Mouse (Mus musculus) frontal cortex, postnatal 10 days (tissue): ENCODE measurements around the gene Arid5a.

Source experiments
- DNase-seq, 2 experiments: peaks; one replicate each; pipeline ENCODE4 v3.0.0; 2022; ENCODE audit warnings: low spot score in 2 of 2, mixed read lengths in 1 of 2

Arid5a gene

DNA sequence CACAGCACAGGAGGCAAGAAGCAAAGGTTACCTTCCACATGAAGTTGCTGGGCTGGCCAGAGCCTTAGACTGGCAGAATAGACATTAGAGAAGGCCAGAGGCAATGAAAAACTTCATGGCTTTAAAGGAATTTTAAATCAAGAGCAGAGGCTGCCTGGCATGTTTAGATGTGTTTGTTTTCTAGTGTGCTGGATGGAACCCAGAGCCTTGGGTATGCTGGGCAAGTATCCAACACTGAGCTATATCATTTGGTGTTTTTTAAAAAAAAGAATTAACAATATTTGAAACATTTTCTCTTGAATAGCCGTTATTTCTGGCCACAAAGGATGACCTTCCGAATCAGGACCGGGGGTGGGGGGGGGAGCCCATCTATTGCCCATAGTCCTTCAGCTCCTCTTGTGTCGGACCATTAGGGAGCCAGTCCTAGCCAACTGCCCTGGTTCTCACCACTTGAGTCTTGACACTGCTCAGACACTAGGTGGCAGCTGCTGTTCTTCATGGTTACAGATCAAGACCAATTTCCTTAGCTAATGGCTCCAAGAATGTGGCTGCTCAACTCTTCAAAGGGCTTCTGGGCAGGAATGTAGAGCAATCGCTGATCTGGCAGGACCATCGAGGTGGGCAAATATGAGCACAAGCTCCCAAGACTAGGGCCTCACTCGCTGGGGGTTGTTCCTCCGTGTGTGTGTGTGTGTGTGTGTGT lies 16.4 kb downstream of the Arid5a start:
- DNase-seq: peak in 1 of 2 experiments; percentile 54

- no peak for DNase-seq
These were observed 18.4 kb downstream of the Arid5a start for GRCm38 (mm10) chr1:36325900-36326321.

DNA sequence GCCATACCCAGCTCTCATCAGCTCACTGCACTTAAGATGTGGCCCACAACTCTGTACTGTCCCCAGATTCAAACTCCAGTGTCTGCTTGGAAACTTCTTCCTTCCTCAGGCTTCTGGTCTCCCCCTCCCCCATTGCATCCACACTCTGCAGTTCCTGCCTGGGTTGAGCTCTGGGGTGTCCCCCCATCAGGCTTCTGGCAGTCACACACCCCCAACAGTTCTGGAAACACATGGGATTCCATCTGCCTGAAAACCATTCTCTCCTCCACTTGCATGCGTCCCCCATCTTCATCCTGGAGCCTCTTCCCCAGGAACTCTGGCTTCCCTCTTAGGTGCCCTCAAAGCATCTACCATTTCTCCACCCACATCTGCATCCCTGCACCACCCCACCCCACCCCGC lies 19.3 kb downstream of the Arid5a start:
- DNase-seq: no peak

GRCm38 (mm10) chr1:36331743-36332142 lies 24.2 kb downstream of the Arid5a start:
- DNase-seq: no peak

DNA sequence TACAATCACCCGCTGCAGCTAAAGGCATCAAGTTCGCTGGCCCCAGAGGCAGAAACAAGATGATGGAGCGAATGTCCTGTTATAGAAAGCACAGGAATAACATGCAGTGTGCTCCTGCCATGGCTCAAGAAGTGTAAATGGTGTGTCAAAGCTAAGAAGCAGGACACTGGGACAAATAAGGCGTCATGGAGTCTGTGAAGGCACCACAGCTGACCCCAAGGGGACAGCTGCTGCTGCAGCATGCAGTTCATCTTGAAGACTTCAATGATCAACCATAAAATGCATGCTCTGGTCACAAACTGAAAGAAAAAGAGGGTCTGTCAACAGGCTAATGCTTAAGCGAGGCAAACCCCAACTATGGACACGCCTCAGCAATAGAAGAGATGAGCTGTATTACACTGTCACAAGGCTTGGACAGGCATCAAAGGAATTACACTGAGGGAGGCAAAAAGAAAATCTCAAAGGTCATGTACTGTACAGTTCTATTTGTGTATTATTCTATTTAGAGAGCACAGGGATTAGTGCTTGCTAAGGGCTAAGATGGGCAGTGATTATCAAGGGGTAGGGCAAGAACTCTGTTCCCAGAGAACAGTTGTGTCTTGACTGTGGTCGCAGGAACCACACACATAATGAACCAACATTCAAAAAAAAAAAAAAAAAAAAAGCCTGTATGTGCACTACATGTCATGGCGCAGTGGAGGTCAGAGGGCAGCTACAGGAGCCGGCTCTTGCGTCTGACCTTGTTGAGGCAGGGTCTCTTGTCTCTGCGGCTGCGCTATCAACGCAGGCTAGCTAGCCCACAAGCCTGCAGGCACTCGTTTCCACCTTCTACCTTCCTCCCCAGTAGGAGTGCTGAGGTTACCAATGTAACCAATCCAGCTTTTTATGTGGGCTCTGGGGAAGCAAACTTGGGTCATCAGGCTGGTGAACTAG lies 25.7 kb downstream of the Arid5a start:
- no peak for DNase-seq

- DNase-seq: no peak
These were observed 35.0 kb downstream of the Arid5a start for GRCm38 (mm10) chr1:36342547-36342946.

DNA sequence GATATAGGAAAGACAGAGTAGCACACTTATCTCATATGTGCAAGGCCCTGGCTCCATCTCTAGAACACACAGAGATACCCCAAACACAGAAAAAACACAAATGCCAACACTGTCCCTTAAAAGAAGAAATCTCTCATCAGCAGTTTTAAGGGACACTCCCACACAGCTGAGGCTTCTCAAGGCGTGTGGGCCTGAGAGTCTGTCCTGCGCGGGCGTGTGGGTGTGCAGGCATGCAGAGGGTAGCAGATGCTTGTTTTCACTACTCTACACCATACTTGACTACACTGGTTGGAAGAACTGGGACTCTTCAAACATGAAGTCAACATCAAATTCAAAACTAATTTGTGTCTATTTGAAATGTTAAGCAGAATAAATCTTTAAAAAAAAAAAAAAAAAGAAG lies 44.8 kb downstream of the Arid5a start:
- DNase-seq: no peak

DNA sequence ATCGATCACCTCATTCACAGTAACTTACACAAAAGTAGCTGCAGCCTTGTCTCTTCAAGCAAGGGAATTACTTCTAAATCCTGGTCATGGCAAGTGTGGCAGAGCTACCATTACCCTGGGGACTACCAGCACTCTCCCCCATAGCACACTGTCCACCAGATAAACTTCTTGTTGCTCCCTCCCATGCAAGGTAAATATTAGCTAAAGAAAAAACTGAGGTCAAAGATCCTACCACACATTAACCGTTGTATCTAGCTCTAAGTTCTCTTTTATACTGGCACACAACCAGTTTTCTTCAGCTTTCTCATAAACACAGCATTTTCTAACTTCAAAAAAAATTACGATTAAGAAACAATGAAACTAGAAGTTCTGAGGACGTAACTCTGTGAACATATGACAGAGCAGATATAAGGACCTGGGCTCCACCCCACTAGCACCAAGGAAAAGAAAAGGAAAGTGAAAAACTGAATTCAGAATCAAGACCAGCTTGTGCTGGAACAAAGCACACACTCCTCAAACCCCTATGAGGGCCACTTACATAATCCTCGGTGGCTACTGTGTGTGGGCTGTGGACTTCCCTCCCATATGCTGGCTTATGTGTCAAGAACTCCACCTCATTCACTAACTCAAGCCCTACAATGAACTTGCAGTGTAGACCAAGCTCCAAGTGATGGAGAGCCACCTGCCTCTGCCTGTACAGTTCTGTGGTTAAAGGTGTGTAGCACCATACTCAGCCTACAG lies 49.6 kb downstream of the Arid5a start:
- no peak for DNase-seq

GRCm38 (mm10) chr1:36367698-36368097 lies 60.2 kb downstream of the Arid5a start:
- no peak for DNase-seq

DNA sequence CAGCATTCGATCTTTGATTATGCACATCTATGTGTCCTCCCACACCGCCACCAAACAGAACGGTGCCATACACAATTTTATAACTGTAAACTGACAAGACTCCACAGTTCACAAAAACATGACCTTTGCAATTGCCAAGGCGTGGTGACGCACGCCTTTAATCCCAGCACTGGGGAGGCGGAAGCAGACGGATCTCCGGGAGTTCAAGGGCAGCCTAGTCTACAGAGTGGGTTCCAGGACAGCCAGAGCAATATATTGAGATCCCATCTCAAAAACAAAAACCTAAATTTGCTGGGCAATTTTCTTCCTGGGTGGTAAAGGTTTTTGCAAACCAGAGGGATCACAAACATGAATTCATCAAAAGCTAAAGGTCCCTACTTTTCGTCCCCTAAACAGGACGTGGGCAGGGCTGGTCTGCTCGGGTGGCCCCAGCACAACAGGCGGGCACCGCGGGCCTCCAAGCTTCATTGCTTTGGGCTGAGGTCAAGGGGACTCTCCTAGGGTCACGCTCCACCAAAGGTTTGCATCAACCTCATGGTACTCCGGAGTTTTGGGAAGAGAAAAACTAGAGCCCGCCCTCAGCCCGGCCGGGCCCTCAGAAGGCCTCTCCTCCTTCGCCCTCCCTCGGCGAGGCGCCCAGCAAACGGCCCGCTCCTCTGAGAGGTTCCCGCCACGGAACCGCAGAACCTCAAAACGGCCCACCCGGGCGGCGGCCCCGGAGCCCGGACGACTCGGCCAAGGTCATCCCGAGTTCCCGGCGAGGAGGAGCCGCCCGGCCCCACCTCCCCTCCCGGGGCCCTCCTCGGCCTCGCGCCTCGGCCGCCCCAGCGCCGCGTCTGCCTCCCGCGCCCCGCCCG lies 60.8 kb downstream of the Arid5a start:
- no peak for DNase-seq

DNA sequence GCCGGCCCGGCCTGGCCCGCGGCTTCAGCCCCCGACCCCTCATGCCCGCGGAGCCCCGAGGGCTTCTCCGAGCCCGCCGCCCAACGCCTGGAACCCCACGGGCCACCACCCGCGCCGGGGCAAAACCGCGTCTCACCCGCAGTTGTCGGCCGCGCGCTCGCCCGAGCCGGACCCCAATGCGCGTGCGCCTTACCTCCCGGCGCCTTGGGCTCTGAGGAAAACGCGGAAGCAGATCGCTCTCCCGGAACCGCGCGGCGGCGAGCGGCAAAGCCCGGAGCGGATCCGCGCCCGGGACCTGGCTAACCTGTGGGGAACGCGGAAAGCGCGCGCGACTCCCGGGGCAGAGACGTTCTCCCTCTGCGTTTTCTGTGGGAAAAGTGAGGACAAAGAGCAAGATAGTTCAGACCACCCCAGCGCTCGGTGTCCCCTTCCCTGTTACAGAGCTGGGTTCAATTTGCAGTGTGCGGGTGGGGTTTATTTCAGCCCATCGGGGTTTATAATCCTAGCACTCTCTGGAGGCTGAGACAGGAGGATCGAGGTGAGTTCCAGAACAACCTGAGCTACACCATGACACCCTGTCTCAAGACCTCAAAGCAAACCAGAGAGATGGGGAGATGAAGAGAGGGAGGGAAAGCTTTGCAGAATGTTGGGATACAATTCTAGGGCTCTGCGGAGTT lies 61.6 kb downstream of the Arid5a start, which contains the start of gene Kansl3:
Gene Kansl3 (minus strand): TSS at position 213 of the 677 bp plus-strand sequence.
- peak; percentile 63 to 86 for DNase-seq

DNA sequence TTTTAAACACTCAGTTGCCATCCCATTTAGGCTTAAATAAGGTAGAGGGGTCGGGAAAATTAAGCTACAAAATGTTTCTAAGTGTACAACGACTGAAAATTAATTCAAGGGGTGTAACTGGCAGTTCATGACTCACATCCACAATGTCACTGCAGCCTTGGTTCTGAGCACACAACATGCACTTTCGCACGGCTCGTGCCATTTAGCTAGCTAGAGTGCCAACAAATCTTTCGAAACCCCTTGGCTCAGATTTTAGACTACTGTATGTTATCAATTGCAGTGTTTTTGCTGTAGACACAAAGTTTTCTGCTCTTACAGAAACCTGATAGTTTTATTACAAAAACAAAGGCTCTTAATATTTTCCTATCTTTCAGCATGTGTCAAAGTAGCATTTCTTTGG lies 63.4 kb downstream of the Arid5a start:
- DNase-seq: no peak

- DNase-seq: no peak
These were observed 64.7 kb downstream of the Arid5a start, which contains the start of gene Fer1l5 for GRCm38 (mm10) chr1:36371934-36372845. TSS of gene Fer1l5 (plus strand) at chr1:36372291.
